Mouse (Mus musculus) heart, adult 8-10 months (tissue): Measurements from ENCODE around the gene Sgk1. TPM values are rescaled to one million over a fixed set of nuclear protein-coding genes. Genes with fewer than 3 reads are reported as not detected.

Experiments used
- DNase-seq: peaks from one replicate; pipeline ENCODE4 v3.0.0; 2022; ENCODE audit warnings: low spot score
- total RNA-seq, 4 experiments: library from RNA; stranded (reverse); gene quantifications; 2 replicates each; pipeline ENCODE4 v1.2.4; 2022

Sgk1 gene
- total RNA-seq, 4 experiments from 2014 or later: 29.3 to 60.0 (median 43.0) TPM

DNA sequence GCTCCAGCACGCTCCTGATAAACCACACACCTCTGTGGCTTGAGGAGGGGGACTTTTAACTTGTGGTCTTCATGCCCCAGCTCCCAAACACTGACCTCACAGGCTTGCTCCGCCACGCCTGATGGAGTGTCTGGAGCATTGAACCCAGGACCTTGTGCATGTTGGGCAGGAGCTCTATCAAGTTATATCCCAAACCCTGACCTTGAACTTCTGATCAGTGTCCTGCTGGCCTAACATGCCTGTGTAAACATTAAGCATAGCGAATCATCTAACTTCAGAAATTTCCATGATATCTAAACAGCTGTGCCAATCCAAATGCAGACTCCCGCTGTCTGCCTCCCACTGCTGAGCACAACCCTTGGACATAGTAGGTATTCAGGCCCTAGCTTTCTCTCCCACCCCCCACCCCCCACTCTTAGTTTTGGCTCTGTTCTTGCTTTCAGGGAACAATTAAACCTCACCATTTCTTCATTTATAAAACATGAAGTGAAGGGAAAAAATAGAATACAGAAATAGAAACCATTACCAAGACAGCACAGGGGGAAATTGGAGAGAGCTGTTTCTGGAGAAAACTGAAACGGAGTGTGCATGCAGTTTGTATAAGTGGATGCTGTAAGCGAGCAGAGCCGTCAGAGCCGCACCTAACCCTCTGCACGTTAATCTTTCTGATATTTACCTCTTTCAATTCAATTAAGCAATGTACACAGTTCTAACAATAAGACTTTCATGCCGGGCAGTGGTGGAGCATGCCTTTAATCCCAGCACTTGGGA, 34.5 kb downstream of the Sgk1 start:
- DNase-seq: no peak

DNA sequence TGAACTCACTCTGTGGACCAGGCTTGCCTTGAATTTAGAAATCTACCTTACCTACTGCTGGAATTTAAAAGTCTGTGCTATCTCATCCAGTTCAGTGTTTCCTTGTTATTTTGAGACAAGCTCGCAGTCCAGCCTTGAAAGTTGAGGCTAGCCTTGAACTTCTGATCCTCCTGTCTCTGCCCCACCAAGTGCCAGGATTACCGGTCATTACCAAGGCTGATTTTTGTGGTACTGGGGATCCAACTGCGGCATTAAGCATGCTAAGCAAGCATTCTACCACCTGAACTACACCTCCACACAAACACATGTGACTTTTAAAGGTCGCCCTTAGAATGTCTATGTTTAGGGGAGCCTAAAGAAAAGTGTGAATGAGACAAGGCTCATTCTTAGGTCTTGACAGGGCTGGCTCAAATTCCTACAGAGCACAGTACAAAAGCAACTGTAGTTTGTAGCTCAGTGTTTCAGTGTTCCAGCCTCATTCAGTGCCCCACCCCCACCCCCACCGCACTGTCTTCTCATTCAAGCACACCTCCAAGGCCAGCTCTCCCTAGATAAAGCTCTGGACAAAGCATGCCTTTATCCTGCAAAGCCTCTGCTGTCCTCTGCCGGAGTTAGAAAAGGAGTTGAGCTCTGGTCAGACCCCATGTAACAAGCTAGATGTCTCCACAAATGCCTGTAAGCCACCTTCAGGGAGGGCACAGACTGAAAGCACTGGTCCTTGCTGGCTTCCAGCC, 36.2 kb downstream of the Sgk1 start:
- DNase-seq: no peak

DNA sequence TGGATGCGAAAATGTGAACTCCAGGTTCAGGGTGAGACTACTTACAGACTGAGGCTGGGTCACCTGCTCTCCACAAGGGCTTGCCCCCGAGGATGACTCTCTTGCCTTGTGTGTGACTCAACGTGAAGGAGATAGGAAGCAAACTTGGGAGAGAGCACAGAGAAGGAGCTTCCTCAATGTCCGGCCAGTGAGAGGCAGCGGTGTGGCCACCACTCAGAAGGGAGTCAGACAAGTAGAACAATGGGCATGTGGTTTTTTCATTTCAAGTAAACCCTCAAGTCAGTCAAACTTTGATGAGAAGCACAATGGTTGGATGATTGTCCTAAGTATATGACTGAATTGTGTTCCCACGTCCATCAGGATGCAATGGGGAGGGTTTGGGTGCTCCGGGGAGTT, 36.8 kb downstream of the Sgk1 start:
- peak; percentile 58 for DNase-seq

DNA sequence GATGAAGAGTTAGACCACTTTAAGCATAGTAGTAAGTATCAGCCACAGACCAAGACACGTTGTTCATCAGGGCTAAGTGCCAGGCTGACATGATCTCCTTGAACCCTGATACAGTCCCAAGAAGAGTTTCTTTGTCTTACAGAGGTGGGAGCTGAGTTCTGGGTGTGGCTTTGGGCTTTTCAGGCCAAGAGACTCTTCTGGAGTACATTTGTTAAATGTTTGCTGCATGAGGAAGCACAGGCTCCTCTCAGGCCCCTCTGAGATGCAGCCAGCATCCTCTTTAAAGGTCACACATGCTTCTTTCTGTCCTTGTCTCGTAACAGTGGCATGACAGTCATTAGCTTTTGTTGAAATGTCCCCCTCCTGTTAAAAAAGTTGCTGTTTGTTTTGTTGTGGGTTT, 38.6 kb downstream of the Sgk1 start:
- no peak for DNase-seq

DNA sequence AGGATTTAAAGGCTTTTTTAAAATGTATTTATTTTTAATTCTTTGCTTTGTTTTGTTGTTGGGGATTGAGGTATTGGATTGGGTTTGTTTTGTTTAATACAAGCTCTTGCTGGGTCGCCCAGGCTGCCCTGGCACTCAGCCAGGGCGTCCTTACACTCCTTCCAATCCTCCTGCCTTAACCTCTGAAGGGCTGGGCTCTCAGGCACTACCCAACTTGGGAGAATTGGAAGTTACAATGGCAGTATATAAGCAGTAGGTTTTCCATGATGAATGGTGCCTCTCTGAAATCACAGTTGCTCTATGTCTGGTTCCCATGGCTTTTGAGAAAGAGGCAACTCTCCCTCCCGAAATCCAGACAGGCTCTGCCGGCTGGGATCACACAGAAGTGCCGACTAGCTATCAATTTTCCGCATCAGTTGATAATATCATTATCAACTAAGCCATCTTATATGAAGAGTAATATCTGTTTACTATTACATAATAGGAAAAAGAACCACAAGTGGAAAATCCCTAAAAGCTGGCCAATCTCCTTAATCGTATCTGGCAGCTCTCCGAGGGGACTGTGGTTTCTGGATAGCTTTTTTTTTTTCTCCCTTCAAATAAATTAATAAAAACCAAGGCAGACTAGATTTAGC, 40.8 kb downstream of the Sgk1 start:
- DNase-seq: peak; percentile 25

DNA sequence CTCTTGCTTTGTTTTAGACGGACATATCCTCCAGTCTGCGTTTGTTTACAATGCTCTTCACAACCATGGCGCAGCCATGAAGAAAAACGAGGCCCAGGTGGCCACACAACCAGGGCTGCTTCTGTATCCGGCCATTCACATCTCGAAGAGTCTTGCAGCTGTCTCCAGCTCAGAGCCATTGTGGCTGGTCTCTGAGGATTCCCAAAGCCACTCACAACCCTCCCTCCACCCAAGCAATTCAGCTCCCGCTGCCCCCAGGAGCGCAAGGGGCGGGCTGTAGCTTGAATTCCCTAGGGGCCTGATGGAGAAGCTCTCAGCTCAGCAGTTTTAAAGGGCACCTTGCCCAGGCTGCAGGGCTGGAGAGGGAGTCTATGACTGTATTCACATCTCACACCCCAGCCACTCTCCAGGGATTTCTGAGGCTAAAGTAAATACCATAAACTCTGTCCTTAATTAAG, 41.5 kb downstream of the Sgk1 start:
- DNase-seq: peak; percentile 75

DNA sequence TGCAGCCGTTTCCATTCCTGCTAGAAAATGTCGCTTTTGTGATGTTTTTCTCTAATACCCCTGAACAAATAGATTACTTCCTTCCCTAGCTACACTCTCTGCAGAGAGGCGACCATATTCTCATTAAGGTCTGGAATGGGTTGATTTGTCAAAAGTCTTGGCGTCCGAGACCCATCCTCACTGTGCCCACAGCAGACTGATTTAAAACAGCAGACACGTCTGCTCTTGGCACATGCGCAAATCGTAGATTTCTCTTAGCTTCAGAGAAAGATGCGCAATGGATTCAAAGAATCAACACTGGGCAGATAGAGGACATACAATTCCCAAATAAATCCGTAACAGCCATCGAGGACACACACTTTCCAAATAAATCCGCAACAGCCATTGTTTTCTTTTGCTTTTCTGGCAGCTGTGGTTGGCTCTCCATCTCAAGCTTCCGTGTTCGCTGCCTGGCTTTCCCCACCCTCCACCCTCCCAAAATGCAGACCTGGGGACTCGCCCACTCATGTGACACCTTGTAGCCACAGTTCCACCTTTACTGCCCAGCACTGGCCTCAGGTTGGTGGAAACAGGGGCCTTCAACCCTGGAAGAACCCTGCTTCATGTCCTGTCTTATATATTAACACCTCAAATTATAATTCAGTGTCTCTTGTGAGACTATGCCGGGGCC, 42.2 kb downstream of the Sgk1 start:
- no peak for DNase-seq

DNA sequence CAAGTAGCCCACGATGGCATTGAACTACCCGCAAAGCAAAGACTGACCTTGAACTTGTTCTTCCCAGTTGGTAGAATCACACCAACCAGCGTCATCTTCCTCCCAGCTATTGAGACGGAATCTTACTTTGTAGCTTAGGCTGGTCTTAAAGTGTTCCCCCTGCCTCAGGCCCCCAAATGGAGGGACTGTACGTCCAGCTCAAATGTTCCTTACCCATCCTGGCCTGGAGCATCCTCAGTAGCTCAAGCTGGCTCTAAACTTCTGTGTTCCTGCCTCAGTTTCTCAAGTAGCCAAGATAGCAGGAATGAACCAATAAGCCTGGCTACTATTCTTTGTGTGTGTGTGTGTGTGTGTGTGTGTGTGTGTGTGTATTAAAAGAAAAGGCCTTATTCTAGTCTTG, 45.0 kb downstream of the Sgk1 start:
- DNase-seq: no peak

DNA sequence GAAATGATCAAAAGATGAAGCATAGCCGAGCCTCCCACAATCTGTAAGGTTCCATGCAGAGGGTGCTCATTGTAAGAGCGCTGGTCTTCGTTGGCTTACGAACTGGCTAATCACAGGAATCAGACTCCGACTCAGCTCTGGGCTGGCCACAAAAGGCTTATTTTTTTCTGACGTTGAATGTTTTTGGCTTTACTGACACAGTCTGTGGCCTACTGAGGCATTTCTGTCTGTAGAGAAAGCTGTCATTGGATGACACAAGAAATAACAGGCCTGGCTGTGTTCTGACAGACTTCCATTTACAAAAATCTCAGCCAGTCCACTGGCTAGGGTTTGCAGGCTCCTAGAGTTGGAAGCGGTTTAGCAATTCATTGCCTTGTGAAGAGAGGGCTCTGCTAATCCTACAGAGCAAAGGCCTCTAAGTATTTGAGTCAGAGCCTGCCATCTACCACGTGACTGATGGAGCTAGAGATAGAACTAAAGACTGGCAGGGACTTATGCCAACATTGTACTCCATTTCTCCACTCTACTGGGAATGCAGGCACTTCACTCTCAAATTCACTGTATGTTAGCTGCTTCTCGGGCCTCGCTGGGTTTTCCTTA, 48.9 kb downstream of the Sgk1 start:
- no peak for DNase-seq

DNA sequence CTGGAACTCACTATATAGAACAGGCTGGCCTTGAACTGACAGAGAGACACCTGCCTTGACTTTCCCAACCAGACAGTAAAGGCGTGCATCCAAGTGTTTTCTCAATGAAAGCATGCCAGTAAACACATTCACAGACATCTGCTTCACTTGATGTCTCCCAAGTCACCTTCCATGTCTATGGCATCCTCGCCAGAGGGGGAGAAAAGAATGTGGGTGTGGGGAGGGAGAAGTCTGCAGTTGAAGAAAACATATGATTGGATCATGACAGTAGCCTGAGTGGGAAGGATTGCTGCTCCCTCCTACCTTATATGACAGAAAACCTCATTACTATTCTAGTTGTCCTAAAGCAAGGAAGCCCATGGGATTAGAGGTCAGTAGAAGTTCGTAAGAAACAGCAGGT, 50.8 kb downstream of the Sgk1 start:
- DNase-seq: no peak

DNA sequence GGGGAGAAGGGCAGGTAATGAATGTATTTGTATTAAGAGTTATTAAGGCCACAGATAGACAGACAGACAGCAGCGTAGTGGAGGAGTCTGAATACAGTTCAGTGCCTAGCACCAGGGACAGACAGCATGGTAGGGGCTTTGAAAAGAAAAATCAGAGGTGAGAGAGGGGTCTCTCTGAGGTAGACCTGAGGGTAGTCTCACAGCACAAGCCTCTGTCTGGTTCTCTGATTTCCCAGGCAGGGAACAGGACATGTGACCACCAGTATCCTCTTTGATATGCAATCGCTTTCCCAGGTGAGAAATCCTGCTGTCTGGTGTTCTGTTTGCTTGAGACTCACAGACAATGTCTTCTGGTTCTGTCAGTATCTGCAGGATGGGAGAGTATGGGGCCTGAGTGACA, 52.8 kb downstream of the Sgk1 start:
- no peak for DNase-seq

DNA sequence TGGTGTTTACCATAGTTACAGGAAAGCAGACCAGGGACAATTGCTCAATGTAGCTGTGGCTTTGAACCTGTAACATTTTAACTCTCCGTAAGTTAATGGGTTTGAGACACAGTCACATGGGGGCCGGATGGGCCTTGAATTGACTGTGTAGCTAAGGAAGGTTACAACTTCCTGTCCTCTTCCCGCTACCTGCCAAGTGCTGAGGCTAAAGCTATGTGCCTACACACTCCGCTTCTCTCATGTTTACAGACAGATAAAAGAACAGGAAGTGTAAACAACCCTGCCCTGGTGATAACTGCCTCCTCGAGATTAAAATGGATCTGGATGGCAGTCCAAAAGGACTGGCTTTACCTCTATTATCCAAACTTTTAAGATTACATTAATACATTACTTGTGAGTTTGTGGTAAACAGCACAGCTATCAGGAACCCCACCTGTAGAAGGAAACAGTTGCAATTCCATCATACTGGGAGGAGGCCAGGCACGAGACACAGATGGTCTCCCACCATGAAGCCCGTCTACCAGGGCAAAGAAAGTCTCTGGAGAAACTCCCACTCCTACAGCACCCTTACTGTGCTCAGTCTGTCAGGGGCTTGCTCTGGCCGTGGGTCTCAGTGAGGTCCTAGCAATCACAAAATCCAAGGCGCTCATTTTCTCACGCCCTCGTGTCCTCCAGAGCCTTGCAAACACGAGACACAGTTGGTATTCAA, 54.7 kb downstream of the Sgk1 start:
- no peak for DNase-seq

DNA sequence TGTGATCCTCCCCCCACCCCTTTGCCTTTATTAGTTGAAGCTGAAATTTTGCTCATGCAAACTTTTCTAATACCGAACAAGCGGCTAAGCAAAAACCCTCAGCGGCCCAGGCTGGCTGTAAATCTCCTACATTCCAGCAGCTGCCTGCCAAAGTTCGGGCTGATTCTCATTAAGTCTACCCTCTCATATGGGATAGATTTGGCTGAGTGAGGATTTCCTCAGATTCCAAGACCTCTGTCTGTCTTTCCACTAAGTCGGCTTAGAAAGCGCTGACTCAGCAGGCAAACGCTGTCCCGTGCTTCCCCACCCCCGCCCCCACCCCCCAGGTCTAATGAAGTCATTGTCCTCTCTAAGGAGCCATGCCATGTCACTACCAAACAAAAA, 55.2 kb downstream of the Sgk1 start:
- DNase-seq: no peak

DNA sequence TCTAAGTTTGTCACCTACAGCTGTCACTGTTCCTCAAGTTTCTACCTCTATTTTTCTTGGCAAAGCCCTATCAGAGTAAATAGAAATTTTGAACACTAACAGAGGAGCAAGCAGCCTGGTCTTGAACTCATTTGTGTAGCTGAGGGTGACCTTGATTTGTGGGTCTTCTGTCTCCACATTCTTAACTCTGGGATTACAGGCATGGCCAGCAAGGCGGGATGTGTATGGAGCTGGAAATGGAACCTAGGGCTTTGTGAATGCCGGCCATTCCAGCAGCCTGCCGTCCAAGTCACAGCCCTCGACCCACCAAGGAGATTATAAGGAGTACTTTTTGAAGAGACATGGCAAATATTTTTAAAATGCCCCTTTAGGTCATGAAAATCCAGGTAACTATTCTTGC, 56.2 kb downstream of the Sgk1 start:
- no peak for DNase-seq

DNA sequence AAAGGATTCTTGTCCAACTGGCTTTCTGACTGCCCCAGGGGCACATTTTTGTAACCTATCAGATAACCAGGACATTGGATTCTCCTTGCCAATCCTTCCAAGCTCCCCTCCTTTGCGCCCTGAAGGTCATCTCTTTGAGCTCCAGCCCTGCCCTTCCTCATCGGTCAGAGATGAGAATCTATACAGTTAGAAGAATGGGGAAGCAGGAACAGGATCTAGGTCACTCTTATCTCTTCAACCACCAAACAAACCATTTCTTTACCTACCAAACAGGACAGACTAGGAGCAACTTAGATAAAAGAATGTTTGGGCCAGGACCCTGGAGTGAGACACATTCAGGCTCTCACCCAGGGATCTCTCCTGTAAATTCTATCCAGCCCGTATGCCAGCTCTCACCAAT, 59.3 kb downstream of the Sgk1 start:
- DNase-seq: no peak

DNA sequence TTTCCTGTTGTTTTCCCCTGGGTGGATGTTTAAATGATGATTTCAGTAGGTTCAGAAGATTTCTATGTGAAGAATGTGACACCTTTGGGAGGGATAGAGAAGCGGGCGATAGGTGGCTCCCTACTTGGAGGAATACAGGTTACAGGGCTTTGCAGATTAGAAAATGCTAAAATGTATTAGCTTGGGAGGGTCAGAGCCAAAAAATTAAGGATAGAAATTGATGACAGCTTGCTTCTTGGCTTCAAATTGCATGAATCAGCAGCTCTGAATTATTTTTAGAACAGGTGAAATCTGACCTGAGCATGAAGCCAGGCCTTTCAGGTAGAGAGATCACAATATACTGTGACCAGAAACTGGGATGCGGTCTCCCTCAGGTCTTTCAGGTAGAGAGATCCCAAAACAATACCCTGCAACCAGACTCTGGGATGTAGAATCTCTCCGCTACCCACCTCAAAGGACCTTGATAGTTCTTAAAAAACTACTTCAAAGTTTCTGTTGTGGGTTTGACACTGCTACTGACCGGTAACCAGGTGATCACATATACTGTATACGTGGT, 61.2 kb downstream of the Sgk1 start:
- DNase-seq: no peak

DNA sequence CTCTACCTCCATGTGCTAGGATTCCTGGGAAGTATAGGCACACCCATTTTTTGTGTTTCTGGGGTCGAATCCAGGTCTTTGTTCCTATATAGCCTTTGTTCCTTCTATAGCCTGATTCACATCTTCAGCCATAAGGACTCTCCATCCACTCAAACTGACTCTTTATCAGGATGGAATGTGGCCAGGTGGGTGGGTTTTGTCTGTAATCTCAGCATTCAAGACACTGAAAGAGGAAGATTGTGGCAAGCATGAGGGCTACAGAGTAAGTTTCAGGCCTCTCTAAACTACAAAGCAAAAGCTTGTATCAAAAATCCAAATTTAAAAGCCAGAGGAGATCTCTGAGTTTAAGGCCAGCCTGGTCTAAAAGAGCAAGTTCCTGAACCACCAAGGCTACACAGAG, 63.2 kb downstream of the Sgk1 start:
- DNase-seq: no peak

DNA sequence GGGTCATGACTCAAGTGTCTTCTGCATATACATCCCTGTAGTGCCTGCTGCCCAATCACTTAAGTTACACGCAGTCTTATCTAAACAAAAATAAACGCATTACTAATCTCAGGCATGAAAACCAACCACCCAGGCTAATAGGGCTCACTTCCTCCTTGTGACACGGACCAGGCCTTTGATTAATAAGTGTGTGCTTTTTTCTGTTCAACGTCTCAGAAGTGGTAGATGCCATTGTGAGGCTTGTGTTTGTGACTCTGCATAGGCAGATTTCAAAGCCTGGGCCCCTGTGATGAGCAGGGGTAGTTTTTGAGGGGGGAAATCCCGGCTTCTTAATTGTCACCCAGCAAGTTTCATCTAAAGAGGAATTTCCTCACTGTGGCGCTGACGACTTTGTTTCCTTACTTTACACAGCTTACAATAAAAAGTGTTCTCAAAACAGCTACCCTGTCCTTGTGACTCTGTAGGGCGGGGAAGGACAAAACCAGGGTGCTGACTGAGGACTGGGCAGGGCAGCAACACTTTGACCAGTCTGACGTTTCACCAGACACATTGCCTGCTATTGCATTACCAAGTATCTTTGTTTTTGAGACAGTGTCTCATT, 64.9 kb downstream of the Sgk1 start:
- no peak for DNase-seq

DNA sequence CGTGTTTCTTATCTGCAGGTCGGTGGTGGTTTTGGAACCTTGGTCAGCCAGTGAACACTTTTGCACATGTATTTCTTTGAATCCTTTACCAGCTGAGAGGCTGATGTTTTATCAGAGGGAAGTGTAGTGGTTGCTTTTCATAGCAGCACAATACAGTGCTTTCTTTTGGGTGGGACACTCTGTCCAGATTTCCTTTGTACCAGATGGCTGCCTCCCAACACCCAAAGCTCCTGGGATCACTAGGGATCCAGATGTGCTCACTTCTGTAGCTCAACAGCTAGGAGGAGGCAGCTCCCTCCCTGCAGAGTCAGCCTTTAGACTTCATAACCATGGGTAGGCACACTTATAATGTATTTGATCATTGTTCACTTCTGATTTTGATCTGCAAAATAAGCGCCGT, 70.5 kb downstream of the Sgk1 start:
- DNase-seq: peak; percentile 85

DNA sequence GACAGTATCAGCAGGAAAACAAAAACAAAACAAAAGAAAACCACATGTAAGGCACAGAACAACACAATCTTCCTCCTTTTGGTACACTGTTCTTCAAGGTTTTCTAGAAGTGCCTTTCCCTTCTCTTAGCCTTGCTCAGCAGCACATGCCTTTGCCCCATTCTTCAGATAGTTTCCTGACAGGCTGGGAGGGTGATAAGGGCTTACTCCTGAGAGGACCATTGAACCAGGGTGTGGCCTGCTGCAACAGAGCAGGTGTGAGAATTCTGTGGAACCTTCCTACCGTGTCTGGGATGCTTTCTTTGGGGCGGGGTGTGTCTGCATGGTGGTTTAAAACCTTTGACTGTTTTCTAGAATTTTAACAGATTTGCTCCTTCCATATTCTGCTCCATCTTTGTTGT, 79.1 kb downstream of the Sgk1 start:
- no peak for DNase-seq

DNA sequence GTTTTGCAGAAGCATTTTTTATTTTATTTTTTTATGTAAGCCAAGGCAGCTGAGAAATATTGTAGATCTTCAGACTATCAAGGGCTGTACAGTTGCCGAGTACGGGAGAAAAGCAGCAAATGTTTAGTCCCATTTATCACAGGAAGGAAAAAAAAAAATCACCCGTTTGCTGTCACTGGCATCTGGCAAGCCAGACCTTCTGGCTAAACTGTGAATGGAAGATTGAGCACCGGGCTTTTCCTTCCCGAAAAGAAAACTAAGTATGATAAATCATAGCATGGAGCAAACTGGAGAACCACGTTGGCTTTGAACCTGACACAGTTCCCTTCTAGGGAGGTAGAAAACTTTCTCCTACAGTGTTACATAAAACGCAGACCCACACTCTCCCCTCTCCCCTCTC, 81.0 kb downstream of the Sgk1 start:
- no peak for DNase-seq
